Mouse (Mus musculus) gastrocnemius, postnatal 36 days (tissue): ENCODE measurements at regions not wholly inside any gene's neighbourhood (a gene's known extent, or its start where the extent isn't known, plus 50 kb on each side); places are given as distances from the start of the nearest gene placed in this dataset.
A peak's percentile ranks its signal among the peaks of the same experiment; 100 is the strongest.

ENCODE experiments used
- DNase-seq, 2 experiments: peaks; one replicate each; pipeline ENCODE4 v3.0.0; 2022
- intact Hi-C: fragments of 180-260 bp; cut with DNase I; formaldehyde crosslinking; loops from one replicate; pipeline ENCODE4 v1.15.1; 2025

DNA sequence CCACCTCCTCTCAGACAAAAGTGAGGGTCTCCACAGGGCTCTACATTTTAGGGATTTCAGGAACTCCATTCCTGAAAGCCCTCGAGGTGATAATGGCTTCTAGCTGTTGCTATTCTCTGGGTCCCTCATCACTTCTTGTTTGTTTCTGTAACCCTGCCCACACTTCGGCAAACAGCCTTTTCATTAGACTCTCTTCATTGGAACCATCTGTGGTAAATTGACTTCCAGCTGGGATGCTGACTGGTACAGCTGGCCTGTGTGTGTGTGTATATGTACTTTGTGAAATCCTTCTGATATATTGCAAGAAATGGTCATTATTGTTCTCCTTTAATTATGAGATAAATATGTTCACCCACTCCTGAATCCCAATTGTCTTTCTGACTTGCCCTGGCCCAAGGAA lies 50.3 kb downstream of the Gm10192 start:
- intact Hi-C loops = no loop called here
- DNase-seq = no peak

DNA sequence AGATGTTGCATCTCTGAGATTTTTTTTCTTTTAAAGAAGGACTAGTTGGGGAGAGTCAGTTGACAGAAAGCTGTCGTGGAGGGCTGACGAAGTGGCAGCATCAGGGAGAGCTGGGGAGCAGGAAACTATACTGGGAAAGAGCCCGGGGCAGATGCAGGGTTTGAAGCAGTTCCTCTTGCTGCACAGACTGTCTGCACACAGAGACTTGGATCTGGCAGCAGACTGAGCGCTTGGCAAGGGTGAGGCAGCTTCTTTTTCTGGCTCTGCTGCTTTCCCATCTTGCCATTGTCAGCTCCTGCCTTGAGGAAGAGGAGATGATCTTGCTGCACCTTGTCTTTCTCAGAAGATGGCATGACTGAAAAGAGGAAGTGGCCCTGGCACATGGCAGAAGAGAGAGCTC lies 55.2 kb downstream of the Gm10192 start:
- intact Hi-C loops = no loop called here

DNA sequence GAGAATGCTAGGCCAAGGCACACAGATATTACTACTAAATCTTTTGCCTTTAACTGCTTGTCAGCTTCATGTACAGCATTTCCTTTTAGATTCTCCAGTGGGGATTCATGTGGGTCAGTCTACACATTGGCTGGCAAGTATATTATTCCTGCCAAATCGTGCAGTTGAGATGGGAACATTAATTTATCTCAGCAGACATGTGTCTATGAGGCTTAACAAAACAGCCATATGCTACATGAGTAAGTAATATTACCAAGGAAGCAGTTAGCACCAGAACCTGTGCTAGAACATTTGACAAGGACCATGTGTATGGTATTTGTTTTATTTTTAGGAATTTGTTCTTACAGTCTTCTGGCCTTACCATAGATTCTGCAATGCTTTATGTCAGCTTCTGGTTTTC lies 59.1 kb downstream of the Gm10192 start:
- intact Hi-C loops = no loop called here
- no peak for DNase-seq

More for the DNA sequence above, 55.2 kb downstream of the Gm10192 start:
- no peak for DNase-seq

DNA sequence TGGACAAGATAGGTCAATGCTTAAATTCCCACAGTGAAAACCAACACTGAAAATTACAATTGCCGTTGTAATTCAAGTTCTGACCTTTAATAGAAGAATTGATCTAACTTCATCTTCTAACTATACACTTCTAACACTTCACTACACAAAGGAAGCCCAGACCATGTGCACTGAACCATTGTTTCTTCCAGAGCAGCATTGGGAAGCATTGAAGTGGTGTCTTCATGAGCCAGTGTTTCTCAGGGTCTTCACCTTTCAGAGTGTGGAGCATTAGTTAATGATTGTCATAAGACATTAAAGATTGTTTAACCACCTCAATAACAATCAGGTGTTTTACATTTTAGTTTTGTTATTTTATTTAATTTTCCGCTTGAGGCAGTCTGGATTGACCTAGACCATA lies 61.0 kb downstream of the Gm10192 start:
- intact Hi-C loops = no loop called here
- no peak for DNase-seq

DNA sequence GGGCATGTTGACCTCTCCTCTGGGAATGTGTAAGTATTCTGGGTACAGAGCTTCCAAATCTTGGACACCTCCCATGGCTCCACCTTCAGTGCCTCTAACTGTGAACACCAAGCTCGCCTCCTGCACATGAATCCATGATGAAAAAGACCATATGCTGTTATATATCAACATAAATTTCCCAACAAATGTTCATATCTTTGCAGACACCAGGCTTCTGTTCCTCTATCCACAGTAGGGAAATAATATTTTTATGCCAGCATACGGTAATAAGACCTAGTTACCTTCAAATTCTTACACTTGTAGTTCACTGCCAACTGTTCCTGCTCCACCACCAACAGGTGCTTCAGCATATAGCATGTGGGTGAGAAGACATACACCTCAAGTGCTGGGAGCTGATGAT lies 63.5 kb downstream of the Gm10192 start:
- no peak for DNase-seq
- intact Hi-C loops = no loop called here

DNA sequence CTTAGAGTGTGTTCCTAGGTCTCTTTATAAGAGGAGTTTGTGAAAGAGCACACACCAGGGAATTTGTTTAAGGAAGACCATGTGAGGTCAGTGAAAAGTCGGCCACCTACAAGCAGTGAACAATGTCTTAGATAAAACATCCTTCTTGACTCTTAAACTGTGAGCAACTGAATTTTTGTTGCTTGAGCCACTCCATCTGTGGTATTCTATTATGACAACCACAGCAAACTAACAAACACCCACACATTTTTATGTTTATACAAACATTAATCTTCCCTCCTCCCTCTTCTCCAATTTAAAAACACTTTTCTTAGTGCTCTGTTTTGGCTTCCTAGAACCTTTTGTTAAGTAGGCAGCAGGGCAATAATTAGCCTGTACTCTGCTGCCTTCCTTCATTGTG lies 66.0 kb downstream of the Gm10192 start:
- no peak for DNase-seq
- intact Hi-C loops = no loop called here

DNA sequence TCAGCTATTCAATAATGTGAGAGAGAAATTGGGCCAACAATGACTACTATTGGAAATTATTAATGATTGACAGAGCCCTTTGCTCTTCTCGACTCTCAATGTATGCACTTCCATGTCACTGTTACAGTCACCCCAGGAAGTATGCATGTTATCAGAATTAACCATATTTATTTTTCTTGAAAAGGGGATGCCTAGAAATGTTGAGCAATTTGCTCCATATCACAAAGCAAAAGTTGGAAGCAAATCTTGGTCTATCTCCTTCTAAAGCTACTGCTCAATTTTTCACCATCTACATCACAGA lies 80.3 kb downstream of the Gm10192 start:
- intact Hi-C loops = no loop called here
- DNase-seq = no peak

DNA sequence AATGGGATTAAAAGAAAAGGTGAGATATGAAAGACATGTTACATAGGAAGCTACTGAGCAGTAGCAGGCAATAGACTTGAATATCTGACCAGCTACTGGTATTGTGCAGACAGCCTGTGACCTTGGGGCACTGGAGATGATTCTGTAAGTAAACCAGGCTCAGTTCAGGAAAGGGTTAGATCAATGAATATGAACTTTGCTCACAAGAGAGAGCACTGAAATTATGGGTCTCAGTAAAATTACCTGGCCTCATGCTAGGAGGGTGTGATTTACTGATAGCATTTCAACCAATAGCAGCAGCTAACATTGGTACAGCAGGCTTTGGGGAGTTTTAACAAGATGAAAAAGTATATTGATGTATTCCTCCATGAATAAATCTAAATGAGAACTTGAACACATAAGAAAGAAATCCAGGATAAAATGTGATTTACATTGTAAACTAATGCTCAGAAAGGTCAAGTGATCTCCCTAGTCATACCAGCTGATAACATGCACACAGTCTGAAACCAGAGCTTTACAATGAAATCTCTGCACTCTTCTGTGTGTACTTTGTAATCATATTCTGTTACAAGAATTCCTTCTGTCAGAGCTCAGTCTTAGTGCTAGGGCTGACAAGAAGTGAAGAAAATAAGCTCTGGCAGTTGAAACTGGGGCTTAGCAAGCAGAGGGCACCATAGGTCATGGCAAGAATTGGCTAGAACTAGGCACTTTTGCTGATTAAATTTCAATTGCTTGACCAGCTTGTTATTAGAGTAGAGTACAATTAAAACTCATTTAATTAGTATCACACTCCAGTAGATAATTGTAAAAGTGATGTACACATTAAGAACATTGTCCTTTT lies 80.8 kb downstream of the Gm10192 start:
- intact Hi-C loops = no loop called here
- DNase-seq = no peak

DNA sequence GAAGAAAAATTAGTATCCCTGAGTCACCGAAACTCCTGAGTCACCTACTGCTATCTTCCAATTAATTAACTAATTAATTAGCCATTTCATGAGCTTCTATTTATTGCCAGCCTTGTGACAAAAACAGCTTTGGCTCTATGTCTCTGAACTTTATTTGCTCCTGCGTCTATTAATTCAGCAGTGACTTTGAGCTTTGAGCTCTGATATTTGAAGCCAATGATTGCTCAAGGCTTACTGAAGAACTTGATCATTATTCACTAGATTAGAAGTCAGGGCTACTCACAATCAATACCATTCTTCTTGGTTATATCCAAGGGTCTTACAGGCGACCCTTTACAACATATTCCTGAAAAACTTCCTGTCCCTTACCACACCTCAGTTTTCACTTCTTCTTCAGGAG lies 83.2 kb downstream of the Gm10192 start:
- intact Hi-C loops = no loop called here
- DNase-seq = no peak

DNA sequence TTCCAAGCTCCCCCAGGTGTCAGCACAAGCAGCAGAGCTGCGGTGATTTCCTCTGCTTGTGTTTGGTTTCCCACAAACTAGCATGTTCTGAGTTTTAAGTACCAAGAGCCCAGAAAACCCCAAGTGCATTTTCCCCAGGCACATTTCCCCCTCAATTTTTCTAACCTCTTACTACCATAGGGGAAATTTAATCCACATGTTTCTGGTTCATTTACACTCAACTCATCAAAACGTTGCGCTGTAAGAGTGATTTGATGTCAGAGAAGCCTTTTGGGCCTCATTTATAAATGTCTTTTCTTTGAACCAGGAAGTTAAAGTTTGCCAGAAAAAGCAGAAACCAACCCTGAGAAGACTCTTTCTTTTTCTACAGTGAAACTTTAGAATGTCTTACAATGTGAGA lies 89.4 kb downstream of the Gm10192 start:
- intact Hi-C loops = no loop called here
- DNase-seq = no peak

DNA sequence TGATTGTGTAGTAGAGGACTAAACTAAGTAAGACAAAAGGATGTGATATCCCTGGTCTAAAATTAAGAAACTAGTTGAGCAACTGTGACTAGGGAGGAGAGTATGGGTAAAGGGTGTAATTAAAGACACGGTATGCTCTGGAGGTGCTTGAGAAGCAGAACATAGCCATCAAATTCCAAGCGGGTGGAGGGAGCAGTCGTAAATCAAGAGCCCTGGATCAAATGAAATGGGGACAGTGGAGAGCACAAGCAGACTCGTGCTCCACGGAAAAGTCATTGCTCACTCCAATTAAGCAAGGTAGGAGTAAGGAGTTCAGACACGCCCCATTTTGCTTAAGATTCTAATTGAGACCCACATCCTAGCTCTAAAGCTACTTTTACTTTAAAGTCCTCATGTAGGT lies 132.2 kb downstream of the Gm10192 start:
- intact Hi-C loops = no loop called here
- DNase-seq = no peak

DNA sequence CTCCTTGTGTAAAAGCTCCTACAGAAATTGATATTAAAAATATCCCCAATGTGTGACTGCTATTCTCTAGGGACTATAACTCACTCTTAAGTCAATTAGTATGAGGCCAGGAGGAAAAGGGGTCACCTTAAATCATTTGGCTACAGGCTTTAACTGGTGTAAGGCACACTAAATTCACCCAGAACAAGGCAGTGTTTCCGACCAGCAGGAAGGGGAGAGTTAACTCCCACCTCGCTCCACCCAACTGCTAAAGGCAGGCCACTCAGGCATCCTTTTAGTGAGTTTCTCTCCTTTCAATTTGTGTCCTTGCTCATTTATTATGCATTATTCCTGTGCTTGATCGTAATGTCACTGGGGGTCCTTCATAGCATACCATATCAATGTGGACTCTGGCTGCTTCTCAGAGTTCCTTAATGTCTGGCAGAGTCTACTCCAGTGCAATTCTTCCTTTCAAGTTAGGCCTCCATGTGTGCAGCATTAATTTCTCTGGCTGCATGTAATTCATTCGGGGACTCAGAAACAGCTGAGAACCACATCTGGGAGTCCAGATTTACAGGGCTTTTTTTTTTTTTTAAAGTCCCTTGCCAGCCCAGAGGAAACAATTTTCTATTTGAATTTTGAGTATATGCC lies 133.8 kb downstream of the Gm10192 start:
- no peak for DNase-seq
- intact Hi-C loops = no loop called here

DNA sequence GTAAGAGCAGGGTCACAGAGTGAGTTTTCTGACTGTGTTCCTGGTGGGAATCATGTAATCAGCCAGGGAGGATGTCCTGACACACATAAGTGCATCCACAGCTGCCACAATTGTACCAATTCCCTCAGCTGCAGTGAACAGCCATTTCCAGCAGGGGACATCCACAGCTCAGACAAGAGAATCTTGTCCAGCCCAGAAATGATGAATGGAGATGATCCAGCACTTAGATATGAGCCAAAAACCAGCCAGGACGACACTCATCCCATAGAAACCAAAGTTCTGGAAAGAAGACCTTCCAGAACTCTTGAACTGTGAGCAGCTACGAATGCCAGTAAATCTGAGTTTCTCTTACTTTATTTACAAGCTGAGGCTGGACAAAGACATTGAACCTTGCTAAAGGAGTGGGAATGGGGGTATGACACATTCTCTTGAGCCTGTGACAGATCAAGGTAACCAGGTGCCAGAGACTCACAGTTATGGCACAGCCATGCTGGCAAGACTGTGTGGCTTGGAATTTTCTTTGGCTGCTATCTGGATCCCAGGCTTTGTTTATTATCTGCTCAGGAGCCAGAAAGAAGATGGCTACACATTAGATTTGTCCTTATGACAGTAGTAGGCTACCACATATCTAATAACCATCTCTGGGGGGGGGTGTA lies 145.1 kb downstream of the Gm10192 start:
- peak in 1 of 2 experiments; percentile 10 for DNase-seq
- intact Hi-C loops = loop anchor here (5.0 kb wide), 1 partner anchor 709 kb away; no protein-coding TSS in a partner anchor

DNA sequence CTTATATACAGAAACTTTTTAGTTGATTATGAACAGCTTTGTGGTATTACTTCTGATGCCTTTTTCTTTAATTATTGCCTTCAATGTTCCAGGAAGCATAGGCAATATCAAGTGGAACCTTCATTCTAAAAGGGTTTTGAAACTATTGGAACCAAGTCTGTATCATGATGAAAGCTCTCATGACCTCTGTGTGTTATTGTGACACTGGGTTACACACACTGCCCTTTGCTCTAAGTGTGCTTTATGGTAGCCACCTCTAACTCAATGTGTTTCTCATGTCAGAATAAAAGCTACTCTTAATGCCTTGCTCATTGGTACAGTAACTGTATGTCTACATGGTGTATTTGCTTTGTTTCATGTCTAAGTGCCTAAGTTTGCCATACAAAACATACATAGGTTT lies 154.0 kb downstream of the Gm10192 start:
- intact Hi-C loops = no loop called here
- DNase-seq = no peak

DNA sequence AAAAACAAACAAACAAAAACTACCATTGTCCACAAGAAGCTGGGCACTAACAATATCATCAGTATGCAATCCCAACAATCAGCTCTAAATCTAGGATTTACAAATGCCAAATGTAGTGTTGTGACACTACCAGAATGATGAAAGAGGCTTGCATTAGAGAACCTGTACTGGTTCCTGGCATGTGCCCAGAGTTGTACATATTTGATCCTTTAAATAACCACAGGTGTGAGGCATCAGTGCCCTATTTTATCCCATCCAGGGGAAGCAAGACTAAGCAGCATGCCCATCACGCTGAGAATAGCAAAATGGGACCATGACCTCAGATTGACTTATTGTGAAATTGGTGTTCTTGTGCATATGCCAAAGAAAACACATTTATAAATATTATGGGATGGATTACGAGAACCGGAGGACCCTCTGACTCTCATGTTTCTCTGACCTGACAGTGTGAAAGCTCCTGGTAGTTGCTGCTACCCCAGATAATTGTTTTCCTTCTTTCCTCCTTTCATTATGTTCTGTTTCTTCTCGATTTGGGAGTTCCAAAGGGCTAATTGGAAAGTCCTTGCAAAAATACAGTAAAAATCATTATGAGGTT lies 157.4 kb downstream of the Gm10192 start:
- intact Hi-C loops = no loop called here
- no peak for DNase-seq

DNA sequence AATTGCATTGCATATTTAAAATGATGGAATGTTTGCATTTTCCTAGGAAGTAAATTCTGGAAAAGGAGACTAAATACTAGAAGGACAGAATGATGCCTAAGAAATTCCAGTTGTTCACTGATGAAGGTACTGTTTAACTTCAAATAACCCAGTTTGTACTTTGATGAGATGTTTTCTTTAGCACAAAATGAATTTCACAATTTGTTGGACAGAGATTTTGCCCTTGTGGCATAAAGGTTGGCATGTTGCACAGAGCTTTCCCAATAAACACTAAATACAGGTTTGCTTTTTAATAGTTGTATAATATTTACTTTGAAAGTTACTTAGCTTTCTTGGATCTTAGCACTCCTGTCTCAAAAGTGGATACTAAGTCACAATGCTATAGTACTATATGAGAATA lies 181.6 kb downstream of the Gm10192 start:
- DNase-seq = no peak
- intact Hi-C loops = no loop called here

DNA sequence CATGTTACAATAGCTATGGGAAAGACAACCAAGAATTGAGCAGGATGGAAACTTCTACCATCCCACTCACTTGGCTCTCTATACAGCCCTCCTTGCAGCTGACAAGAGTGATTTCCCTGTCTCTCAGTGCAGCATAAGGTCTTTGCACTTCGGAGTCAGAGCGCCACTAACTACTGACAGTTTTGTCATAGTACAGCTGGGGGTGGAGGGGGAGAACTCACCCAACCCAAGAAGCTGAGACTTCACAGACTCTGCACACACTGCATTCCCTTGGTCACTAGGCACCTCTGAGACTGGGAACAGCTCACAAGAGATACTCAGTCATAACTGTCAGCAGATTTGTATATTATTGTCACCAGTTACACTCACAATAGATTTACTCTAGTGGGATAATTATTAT lies 195.3 kb upstream of the Gm12695 start:
- no peak for DNase-seq
- intact Hi-C loops = no loop called here

DNA sequence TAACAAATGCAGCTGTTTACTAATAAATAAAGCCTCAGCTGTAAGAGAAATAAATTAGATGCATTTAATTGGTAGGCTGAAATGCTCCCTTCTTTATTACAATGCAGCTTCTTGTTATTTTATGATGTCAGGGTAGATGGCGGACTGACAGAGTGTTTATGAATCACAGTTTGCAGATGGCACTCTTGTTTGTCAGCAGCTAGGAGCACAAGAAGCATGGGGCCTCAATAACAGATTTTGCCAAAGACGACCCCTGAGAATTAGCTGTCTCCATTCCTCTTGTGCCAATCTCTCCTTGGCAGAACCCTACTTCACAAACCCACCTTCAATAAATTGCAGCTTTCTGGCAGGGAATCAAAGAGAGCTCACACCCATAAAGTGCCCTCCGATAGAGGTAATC lies 194.9 kb upstream of the Gm12695 start:
- no peak for DNase-seq
- intact Hi-C loops = no loop called here

DNA sequence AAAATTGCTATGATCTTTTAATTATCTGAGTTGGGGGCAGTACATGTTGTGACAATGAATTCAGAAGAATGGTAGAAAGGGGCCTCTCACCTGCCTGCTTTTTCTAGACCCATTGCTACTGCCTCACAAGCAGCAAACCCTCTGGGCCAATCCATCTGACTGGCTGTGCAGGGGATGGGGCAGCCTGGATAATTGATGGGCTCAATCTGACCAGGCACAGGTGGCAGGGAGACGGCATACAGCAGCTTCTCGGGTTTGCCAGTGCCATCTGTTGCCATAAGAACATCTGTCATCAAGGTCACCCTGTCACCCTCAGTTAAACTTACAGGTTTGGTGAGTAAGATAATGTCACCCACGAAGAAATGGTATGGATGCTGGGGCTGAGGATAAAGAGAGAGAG lies 189.9 kb upstream of the Gm12695 start:
- no peak for DNase-seq
- intact Hi-C loops = loop anchor here (5.0 kb wide), 1 partner anchor 32 kb away; no protein-coding TSS in a partner anchor

DNA sequence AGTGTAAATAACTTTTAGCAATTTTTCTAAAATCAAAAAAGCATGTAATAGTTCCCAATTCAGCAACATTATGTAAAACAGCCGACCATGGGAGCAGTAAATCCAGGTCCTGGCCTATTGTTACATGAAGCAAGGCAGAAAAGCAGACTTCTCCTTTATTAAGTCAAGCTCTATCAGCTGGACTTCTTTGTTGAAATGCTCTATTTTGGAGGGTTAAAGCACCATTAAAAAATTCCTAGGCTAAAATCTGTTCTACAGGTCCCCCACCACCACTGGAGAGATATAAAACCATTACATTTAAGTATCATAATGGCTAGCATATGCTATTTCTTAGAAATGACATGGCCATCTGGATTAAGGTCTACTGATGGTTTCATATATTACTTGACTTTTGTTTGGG lies 188.8 kb upstream of the Gm12695 start:
- no peak for DNase-seq
- intact Hi-C loops = loop anchor here (5.0 kb wide), 1 partner anchor 33 kb away; no protein-coding TSS in a partner anchor

DNA sequence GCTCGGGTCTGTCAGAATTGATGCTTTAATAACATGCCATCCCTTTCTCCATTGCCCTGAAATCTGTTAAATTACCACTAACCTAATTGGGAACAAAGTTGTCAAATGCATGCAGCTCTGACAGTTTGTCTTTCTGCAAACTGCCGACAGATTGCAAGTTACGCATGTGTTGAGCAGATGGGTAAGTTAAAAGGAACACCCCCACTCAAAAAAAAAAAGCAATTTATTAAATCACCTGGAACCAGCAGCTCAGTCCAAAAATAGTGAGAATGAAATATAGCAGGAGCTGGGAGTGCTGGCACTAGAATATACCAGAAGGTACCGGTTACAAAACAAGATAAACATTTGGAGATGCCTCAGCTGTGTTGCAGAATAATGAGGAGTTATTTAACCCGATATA lies 184.2 kb upstream of the Gm12695 start:
- intact Hi-C loops = no loop called here
- DNase-seq = no peak
